In genomic region chr1:55145556-55145955, GRCm38 (mm10) we compare ENCODE assay signal across 24 mouse cellular contexts. TPM values are rescaled to one million over a fixed set of nuclear protein-coding genes. Genes with fewer than 3 reads are reported as not detected.
DNase-seq lines count a peak whose midpoint lies in the region; ATAC-seq and TF ChIP-seq lines count a peak whose summit lies in the region.
"Had no signal": no experiment of that assay in that cellular context is flagged by ENCODE, and none has a peak within 500 bp of the region (broad histone marks: within the 10 kb centered on the region; RNA-seq: fewer than 3 reads in every experiment).

No protein-coding gene starts in this region.

- H3K4me2 ChIP-seq in forebrain, postnatal 0 days (ENCODE audit: low read depth), result no peak overlapping the region
- no peak overlapping the region for H3K4me2 ChIP-seq in forebrain, embryonic 12.5 days
- H3K4me2 ChIP-seq in midbrain, embryonic 15.5 days, result no peak overlapping the region
- H3K4me2 ChIP-seq: embryonic facial prominence, embryonic 13.5 days; heart, embryonic 12.5 days; hindbrain, embryonic 13.5 days; liver, embryonic 13.5 days; lung, embryonic 14.5 days; neural tube, embryonic 13.5 days had no signal

- no peak overlapping the region for H3K27ac ChIP-seq in forebrain, postnatal 0 days (ENCODE audit: low read depth, low read length)
- no peak overlapping the region for H3K27ac ChIP-seq in forebrain, embryonic 12.5 days
- no peak overlapping the region for H3K27ac ChIP-seq in midbrain, embryonic 15.5 days
- H3K27ac ChIP-seq: embryonic facial prominence, embryonic 13.5 days; gastrocnemius, adult 2 months; hindbrain, embryonic 13.5 days; left cerebral cortex, adult 2 months; liver, embryonic 13.5 days; neural tube, embryonic 13.5 days had no signal

- no peaks in the 10 kb centered on the region for H3K4me1 ChIP-seq in forebrain, postnatal 0 days (ENCODE audit: insufficient read depth)
- H3K4me1 ChIP-seq in forebrain, embryonic 12.5 days, result no peaks in the 10 kb centered on the region
- no peaks in the 10 kb centered on the region for H3K4me1 ChIP-seq in midbrain, embryonic 15.5 days
- H3K4me1 ChIP-seq: embryonic facial prominence, embryonic 13.5 days; heart, embryonic 12.5 days; hindbrain, embryonic 13.5 days; liver, embryonic 13.5 days; neural tube, embryonic 13.5 days had no signal

- ATAC-seq in forebrain, postnatal 0 days, result no peak
- no peak for ATAC-seq in forebrain, embryonic 12.5 days (ENCODE audit: low FRiP score)
- no peak for ATAC-seq in midbrain, embryonic 15.5 days (replicated peaks)
- ATAC-seq: inflammation-experienced regulatory T-cells, adult 6 months had no signal

- no peak overlapping the region for H3K4me3 ChIP-seq in forebrain, postnatal 0 days (ENCODE audit: low read depth, low read length)
- no peak overlapping the region for H3K4me3 ChIP-seq in forebrain, embryonic 12.5 days (replicated peaks)
- H3K4me3 ChIP-seq in midbrain, embryonic 15.5 days, result no peak overlapping the region
- H3K4me3 ChIP-seq: embryonic facial prominence, embryonic 13.5 days; gastrocnemius, adult 2 months; heart, embryonic 12.5 days; hindbrain, embryonic 13.5 days; left cerebral cortex, adult 2 months; liver, embryonic 13.5 days; neural tube, embryonic 13.5 days had no signal

- peaks cover 30% of the 10 kb centered on the region for H3K36me3 ChIP-seq in forebrain, postnatal 0 days (ENCODE audit: insufficient read depth)
- H3K36me3 ChIP-seq in forebrain, embryonic 12.5 days (replicated peaks), result peaks cover 43% of the 10 kb centered on the region
- H3K36me3 ChIP-seq in midbrain, embryonic 15.5 days (replicated peaks), result peaks cover 18% of the 10 kb centered on the region

- no peaks in the 10 kb centered on the region for H3K9me3 ChIP-seq in forebrain, postnatal 0 days (ENCODE audit: low read length)
- H3K9me3 ChIP-seq in forebrain, embryonic 12.5 days, result no peaks in the 10 kb centered on the region
- H3K9me3 ChIP-seq in midbrain, embryonic 15.5 days, result no peaks in the 10 kb centered on the region
- H3K9me3 ChIP-seq: embryonic facial prominence, embryonic 13.5 days; G1E; heart, embryonic 12.5 days; hindbrain, embryonic 13.5 days; liver, embryonic 13.5 days; neural tube, embryonic 13.5 days had no signal

- H3K9ac ChIP-seq in forebrain, postnatal 0 days, result no peak overlapping the region
- H3K9ac ChIP-seq in forebrain, embryonic 12.5 days, result no peak overlapping the region
- H3K9ac ChIP-seq in midbrain, embryonic 15.5 days, result no peak overlapping the region
- H3K9ac ChIP-seq: embryonic facial prominence, embryonic 13.5 days; heart, embryonic 12.5 days; hindbrain, embryonic 13.5 days; liver, embryonic 13.5 days; lung, embryonic 14.5 days; neural tube, embryonic 13.5 days had no signal

- WGBS in forebrain, postnatal 0 days, result 83% methylated on average over 7 of the region's 7 CpGs
- WGBS in forebrain, embryonic 12.5 days, result 95% methylated on average over 7 of the region's 7 CpGs
- WGBS in midbrain, embryonic 15.5 days, result 97% methylated on average over 7 of the region's 7 CpGs

- no peak for TF ChIP-seq CTCF in forebrain, postnatal 0 days (IDR thresholded peaks at IDR 0.05; ENCODE audit: low read depth)

- DNase-seq in forebrain, postnatal 0 days, result peak; percentile 30
- DNase-seq in cerebellum, adult 11 months, result peak; percentile 31
- DNase-seq in cerebellum, postnatal 10 days, result peak; percentile 39 to 46
- DNase-seq in layer of hippocampus, adult 9-11 months, result peak; percentile 62
- no peak for DNase-seq in frontal cortex, postnatal 36 days (ENCODE audit: low spot score in 2 of 2)
- DNase-seq in left cerebral cortex, adult 18-20 months (ENCODE audit: low spot score in 2 of 2), result no peak
- DNase-seq: adrenal gland, postnatal 14 days; gastrocnemius, adult 2 months; heart, postnatal 14 days; kidney, adult 8-10 months; kidney, postnatal 25 days; liver, embryonic 13.5 days; lung, embryonic 14.5 days; lung, postnatal 4 days; thymus, postnatal 4 days had no signal

- no peaks in the 10 kb centered on the region for H3K27me3 ChIP-seq in forebrain, postnatal 0 days (ENCODE audit: insufficient read depth, low read length)
- H3K27me3 ChIP-seq in forebrain, embryonic 12.5 days, result no peaks in the 10 kb centered on the region
- no peaks in the 10 kb centered on the region for H3K27me3 ChIP-seq in midbrain, embryonic 15.5 days (replicated peaks)
- H3K27me3 ChIP-seq: embryonic facial prominence, embryonic 13.5 days; heart, embryonic 12.5 days; hindbrain, embryonic 13.5 days; liver, embryonic 13.5 days; neural tube, embryonic 13.5 days had no signal

RNA-seq across cellular contexts. Expression of gene Mob4, which starts 14.5 kb away (rescaled TPM):
- 94.8 and 95.9 TPM in 2 replicates for total RNA-seq in forebrain, postnatal 0 days (2014; rRNA removed)
- 141 and 155 TPM in 2 replicates for polyA plus RNA-seq in forebrain, postnatal 0 days (2015; fragmentation: Nextera tagmentation; extraction: Ambion mirVana)
- polyA plus RNA-seq in forebrain, embryonic 12.5 days (2016; fragmentation: Nextera tagmentation; extraction: Ambion mirVana), result 148 and 157 TPM in 2 replicates
- polyA plus RNA-seq in midbrain, embryonic 15.5 days (2015; fragmentation: Nextera tagmentation; extraction: Ambion mirVana), result 165 and 174 TPM in 2 replicates
- 10 to 100 TPM; 55.3 to 59.4 TPM for total RNA-seq in left cerebral cortex, adult 18-20 months (2021)

RNA-seq across cellular contexts. Expression of gene Hspd1, which starts 57.5 kb away (rescaled TPM):
- 149 and 162 TPM in 2 replicates for total RNA-seq in forebrain, postnatal 0 days (2014; rRNA removed)
- polyA plus RNA-seq in forebrain, postnatal 0 days (2015; fragmentation: Nextera tagmentation; extraction: Ambion mirVana), result 197 and 238 TPM in 2 replicates
- 398 and 406 TPM in 2 replicates for polyA plus RNA-seq in forebrain, embryonic 12.5 days (2016; fragmentation: Nextera tagmentation; extraction: Ambion mirVana)
- polyA plus RNA-seq in midbrain, embryonic 15.5 days (2015; fragmentation: Nextera tagmentation; extraction: Ambion mirVana), result 254 and 262 TPM in 2 replicates
- total RNA-seq in left cerebral cortex, adult 18-20 months (2021), result 100 to 1,000 TPM; 163 to 173 TPM

RNA-seq across cellular contexts. Expression of gene Hspe1, which starts 57.6 kb away (rescaled TPM):
- total RNA-seq in forebrain, postnatal 0 days (2014; rRNA removed), result 124 and 182 TPM in 2 replicates
- 257 and 295 TPM in 2 replicates for polyA plus RNA-seq in forebrain, postnatal 0 days (2015; fragmentation: Nextera tagmentation; extraction: Ambion mirVana)
- 423 and 430 TPM in 2 replicates for polyA plus RNA-seq in forebrain, embryonic 12.5 days (2016; fragmentation: Nextera tagmentation; extraction: Ambion mirVana)
- polyA plus RNA-seq in midbrain, embryonic 15.5 days (2015; fragmentation: Nextera tagmentation; extraction: Ambion mirVana), result 195 and 203 TPM in 2 replicates
- total RNA-seq in left cerebral cortex, adult 18-20 months (2021), result 10 to 100 TPM; 88.8 to 95.2 TPM

Comparison
In these comparisons a context has a peak if more than half of its experiments do, and no peak if none do; other contexts are left out.
1. DNase-seq: peak in forebrain, postnatal 0 days (single experiment), cerebellum, adult 11 months (single experiment), cerebellum, postnatal 10 days (2 of 2) and layer of hippocampus, adult 9-11 months (single experiment); none in frontal cortex, postnatal 36 days (0 of 2) and left cerebral cortex, adult 18-20 months (0 of 2).